Mouse (Mus musculus): Measurements from ENCODE around the gene Hmbs.

GRCm38 (mm10) chr9:44348546-44348945 lies 4.5 kb upstream of the Hmbs start:
- TF ChIP-seq CTCF (IDR thresholded peaks at IDR 0.05; ENCODE audit: low read depth, low read length), result no peak
- TF ChIP-seq POLR2A (IDR thresholded peaks at IDR 0.05; ENCODE audit: insufficient read depth, low read length), result no peak
- no peak for TF ChIP-seq EP300 (IDR thresholded peaks at IDR 0.05; ENCODE audit: insufficient read depth, low read depth, low read length)

Data from ES-Bruce4 (cell line).